Mouse (Mus musculus): Measurements from ENCODE around the gene Card11. TPM values are rescaled to one million over a fixed set of nuclear protein-coding genes. Genes with fewer than 3 reads are reported as not detected.

Gene Card11
- polyA plus RNA-seq, 1 experiment from 2014 or later = 0.18 TPM

DNA sequence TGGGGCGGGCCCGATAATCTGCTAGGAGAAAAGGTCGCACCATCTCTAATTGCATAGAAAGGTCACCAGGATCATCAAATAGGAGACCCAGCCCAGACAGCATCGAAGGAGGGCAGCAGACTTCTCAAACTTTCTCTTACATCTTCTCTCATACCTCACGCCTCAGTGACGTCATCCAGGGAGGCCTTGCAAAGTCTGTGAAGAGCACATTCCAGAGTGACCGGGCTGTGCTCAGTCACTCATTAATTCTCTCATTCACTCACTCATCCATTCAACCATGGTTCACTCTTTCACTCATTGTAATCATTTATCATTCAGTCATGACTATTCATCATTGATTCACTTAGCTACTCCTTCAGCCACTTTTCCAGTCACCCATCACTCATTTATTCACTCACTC lies 63.6 kb downstream of the Card11 start:
- H3K4me3 ChIP-seq (ENCODE audit: control insufficient read depth in 1 of 2, insufficient read depth in 1 of 2, low read depth in 1 of 2, low read length in 2 of 2) = no peak overlapping the region
- no peaks in the 10 kb centered on the region for H3K27me3 ChIP-seq (ENCODE audit: control insufficient read depth, insufficient read depth, low read length)
- H3K9ac ChIP-seq (ENCODE audit: low read length) = no peak overlapping the region
- H3K4me1 ChIP-seq (ENCODE audit: control insufficient read depth in 2 of 2, insufficient read depth in 2 of 2, low read length in 2 of 2) = no peaks in the 10 kb centered on the region; a peak in 1 of 4 replicates
- no peak overlapping the region for H3K27ac ChIP-seq (replicated peaks in 1 of 2; ENCODE audit: control insufficient read depth in 1 of 2, insufficient read depth in 1 of 2, low read depth in 2 of 2, low read length in 2 of 2)
- WGBS = 76% methylated on average over 7 of the region's 7 CpGs
- no peaks in the 10 kb centered on the region for H3K36me3 ChIP-seq (ENCODE audit: control insufficient read depth, insufficient read depth, low read length)
- no peak overlapping the region for H3K4me2 ChIP-seq (ENCODE audit: low read length)
- ATAC-seq (ENCODE audit: insufficient number of reproducible peaks, insufficient read depth, low FRiP score, low read depth) = no peak
- no peaks in the 10 kb centered on the region for H3K9me3 ChIP-seq (ENCODE audit: control insufficient read depth, low read length)

DNA sequence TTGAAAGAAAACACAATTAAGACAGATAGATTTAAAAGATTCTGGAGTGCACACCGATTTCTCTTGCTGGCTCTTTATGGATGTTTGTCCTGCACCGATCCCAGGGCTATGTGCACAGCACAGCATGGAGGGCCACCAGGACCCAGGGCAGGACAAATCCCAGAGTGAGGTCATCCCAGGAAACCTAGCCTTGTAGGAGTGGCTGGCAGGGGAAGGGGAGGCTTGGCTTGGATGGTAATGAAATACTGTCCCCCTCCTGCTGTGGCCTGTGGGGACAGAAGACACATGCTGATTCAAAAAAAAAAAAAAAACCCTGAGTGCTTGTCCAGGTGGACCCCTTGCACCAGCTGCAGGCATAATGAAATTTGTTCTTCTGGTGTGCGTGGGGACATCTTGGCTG lies 64.5 kb downstream of the Card11 start:
- Histone ChIP-seq H3K4me3 (ENCODE audit: control insufficient read depth in 1 of 2, insufficient read depth in 1 of 2, low read depth in 1 of 2, low read length in 2 of 2) (no peak overlapping the region), H3K9ac (ENCODE audit: low read length) (no peak overlapping the region), H3K27me3 (ENCODE audit: control insufficient read depth, insufficient read depth, low read length) (no peaks in the 10 kb centered on the region), H3K4me2 (ENCODE audit: low read length) (no peak overlapping the region), H3K9me3 (ENCODE audit: control insufficient read depth, low read length) (no peaks in the 10 kb centered on the region), H3K27ac (replicated peaks in 1 of 2; ENCODE audit: control insufficient read depth in 1 of 2, insufficient read depth in 1 of 2, low read depth in 2 of 2, low read length in 2 of 2) (no peak overlapping the region), H3K36me3 (ENCODE audit: control insufficient read depth, insufficient read depth, low read length) (no peaks in the 10 kb centered on the region), H3K4me1 (ENCODE audit: control insufficient read depth in 2 of 2, insufficient read depth in 2 of 2, low read length in 2 of 2) (no peaks in the 10 kb centered on the region; a peak in 1 of 4 replicates)
- 83% methylated on average over 3 of the region's 3 CpGs for WGBS
- ATAC-seq (ENCODE audit: insufficient number of reproducible peaks, insufficient read depth, low FRiP score, low read depth) = no peak

DNA sequence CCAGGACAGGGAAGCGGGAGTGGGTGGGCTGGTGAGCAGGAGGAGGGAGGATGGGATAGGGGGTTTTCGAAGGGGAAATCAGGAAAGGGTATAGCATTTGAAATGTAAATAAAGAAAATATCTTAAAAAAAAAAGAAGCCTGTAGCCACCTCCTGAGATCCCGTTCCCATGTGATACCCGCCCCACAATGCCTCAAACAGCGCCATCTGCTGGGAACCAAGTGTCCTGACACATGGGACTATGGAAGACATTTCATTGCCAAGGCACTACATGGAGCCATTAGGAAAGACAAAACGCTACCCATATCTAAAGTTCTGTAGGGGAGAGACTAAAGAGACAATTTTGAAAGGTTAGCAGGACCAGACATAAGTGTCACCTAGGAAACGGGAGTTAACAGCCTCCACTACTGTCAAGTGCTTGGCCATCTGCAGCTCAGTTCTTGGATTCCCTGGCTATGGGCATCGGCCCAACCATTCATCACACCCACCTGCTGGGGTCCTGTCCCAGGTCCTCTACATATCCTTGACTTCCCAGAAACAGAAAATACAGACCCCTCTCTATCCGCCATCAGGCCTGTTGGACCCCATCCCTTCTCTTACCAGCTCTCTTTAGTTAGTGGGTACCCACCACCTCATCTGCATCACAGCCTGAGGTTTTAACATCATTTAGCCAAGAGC lies 65.6 kb downstream of the Card11 start:
- Histone ChIP-seq H3K36me3 (ENCODE audit: control insufficient read depth, insufficient read depth, low read length) (no peaks in the 10 kb centered on the region), H3K27me3 (ENCODE audit: control insufficient read depth, insufficient read depth, low read length) (no peaks in the 10 kb centered on the region), H3K4me1 (ENCODE audit: control insufficient read depth in 2 of 2, insufficient read depth in 2 of 2, low read length in 2 of 2) (no peaks in the 10 kb centered on the region; a peak in 1 of 4 replicates), H3K9me3 (ENCODE audit: control insufficient read depth, low read length) (no peaks in the 10 kb centered on the region), H3K9ac (ENCODE audit: low read length) (no peak overlapping the region), H3K4me2 (ENCODE audit: low read length) (no peak overlapping the region), H3K4me3 (ENCODE audit: control insufficient read depth in 1 of 2, insufficient read depth in 1 of 2, low read depth in 1 of 2, low read length in 2 of 2) (no peak overlapping the region), H3K27ac (replicated peaks in 1 of 2; ENCODE audit: control insufficient read depth in 1 of 2, insufficient read depth in 1 of 2, low read depth in 2 of 2, low read length in 2 of 2) (no peak overlapping the region)
- ATAC-seq (ENCODE audit: insufficient number of reproducible peaks, insufficient read depth, low FRiP score, low read depth) = no peak
- WGBS = 76% methylated on average over 9 of the region's 9 CpGs

DNA sequence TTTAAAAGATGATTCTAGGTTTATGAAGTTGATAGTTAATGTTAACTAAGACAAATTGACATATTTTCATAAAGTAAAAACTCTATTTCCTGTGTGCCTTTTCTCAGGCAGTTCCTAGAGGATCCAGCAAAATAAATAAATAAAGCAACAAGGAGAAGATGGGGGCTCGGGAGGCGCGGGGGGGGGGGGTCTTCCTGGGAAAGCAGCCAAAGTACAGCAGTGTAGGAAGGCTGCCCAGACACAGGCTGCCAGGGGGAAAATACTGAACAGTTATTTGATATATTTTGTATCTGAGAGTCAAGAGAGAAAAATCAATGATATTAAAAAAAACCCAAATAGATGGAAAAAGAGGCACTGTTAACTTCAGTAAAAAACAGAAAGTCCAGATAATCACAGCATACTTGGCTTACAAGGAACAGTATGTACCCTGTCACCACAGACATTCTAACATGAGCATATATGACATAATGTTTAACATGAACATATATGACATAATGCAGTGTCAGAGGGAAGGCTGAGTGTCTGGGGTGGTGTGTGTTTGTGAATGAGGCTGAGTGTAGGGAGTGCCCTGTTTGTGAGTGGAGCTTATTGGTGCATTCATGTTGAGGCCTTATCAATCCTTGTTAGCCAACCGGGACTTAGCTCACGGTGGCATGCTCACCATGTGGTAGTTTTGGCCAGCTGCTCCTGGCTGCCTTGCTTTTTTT lies 68.7 kb downstream of the Card11 start:
- Histone ChIP-seq H3K27me3 (ENCODE audit: control insufficient read depth, insufficient read depth, low read length) (no peaks in the 10 kb centered on the region), H3K36me3 (ENCODE audit: control insufficient read depth, insufficient read depth, low read length) (no peaks in the 10 kb centered on the region), H3K9me3 (ENCODE audit: control insufficient read depth, low read length) (no peaks in the 10 kb centered on the region), H3K4me2 (ENCODE audit: low read length) (no peak overlapping the region), H3K4me1 (ENCODE audit: control insufficient read depth in 2 of 2, insufficient read depth in 2 of 2, low read length in 2 of 2) (no peaks in the 10 kb centered on the region; a peak in 1 of 4 replicates), H3K4me3 (ENCODE audit: control insufficient read depth in 1 of 2, insufficient read depth in 1 of 2, low read depth in 1 of 2, low read length in 2 of 2) (no peak overlapping the region), H3K27ac (replicated peaks in 1 of 2; ENCODE audit: control insufficient read depth in 1 of 2, insufficient read depth in 1 of 2, low read depth in 2 of 2, low read length in 2 of 2) (no peak overlapping the region), H3K9ac (ENCODE audit: low read length) (no peak overlapping the region)
- 31% methylated on average over 5 of the region's 5 CpGs for WGBS
- ATAC-seq (ENCODE audit: insufficient number of reproducible peaks, insufficient read depth, low FRiP score, low read depth) = no peak

DNA sequence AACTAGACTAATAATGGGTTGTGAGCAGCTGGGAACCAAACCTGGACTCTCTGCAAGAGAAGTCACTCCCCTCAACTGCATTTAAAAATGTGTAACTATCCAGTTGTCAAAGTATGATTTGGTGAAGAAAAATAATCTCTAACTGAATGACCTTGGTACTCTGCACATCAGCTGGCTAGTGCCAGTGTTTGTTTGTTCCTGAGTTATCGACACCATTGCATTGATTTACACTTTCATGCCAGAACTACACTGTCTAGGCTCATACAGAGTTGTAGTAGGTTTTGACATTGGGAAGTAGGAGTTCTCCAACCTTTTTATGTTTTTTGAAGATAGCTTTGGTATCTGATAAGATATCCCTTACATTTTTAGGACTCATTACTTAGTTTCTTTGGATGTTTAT lies 81.9 kb downstream of the Card11 start:
- WGBS = 89% methylated on average over 1 of the region's 1 CpGs
- Histone ChIP-seq H3K4me2 (ENCODE audit: low read length) (no peak overlapping the region), H3K9ac (ENCODE audit: low read length) (no peak overlapping the region), H3K4me1 (ENCODE audit: control insufficient read depth in 2 of 2, insufficient read depth in 2 of 2, low read length in 2 of 2) (no peaks in the 10 kb centered on the region), H3K27ac (replicated peaks in 1 of 2; ENCODE audit: control insufficient read depth in 1 of 2, insufficient read depth in 1 of 2, low read depth in 2 of 2, low read length in 2 of 2) (no peak overlapping the region), H3K27me3 (ENCODE audit: control insufficient read depth, insufficient read depth, low read length) (no peaks in the 10 kb centered on the region), H3K36me3 (ENCODE audit: control insufficient read depth, insufficient read depth, low read length) (no peaks in the 10 kb centered on the region), H3K4me3 (ENCODE audit: control insufficient read depth in 1 of 2, insufficient read depth in 1 of 2, low read depth in 1 of 2, low read length in 2 of 2) (no peak overlapping the region), H3K9me3 (ENCODE audit: control insufficient read depth, low read length) (peaks cover 11% of the 10 kb centered on the region; the same call in 1 of the 2 replicates)
- ATAC-seq (ENCODE audit: insufficient number of reproducible peaks, insufficient read depth, low FRiP score, low read depth) = no peak

DNA sequence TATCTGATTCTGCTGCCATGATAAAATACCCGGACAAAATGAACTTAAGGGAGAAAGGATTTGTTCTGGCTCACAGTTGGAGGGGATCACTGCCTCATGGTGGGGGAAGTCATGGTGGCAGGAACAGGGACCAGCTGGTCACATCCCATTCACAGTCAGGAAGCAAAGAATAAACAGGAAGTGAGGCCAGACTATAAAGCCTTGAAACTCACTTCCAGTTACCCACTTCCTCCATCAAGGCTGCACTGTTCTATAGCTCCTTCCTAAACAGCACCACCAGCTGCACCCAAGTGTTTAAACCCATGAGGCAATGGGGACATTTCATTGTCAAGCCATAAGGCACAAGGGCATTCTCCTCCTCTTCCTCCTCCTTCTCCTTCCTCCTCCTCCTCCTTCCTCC lies 82.6 kb downstream of the Card11 start:
- Histone ChIP-seq H3K36me3 (ENCODE audit: control insufficient read depth, insufficient read depth, low read length) (no peaks in the 10 kb centered on the region), H3K27ac (replicated peaks in 1 of 2; ENCODE audit: control insufficient read depth in 1 of 2, insufficient read depth in 1 of 2, low read depth in 2 of 2, low read length in 2 of 2) (no peak overlapping the region), H3K27me3 (ENCODE audit: control insufficient read depth, insufficient read depth, low read length) (no peaks in the 10 kb centered on the region), H3K9me3 (ENCODE audit: control insufficient read depth, low read length) (peaks cover 11% of the 10 kb centered on the region; the same call in 1 of the 2 replicates), H3K4me2 (ENCODE audit: low read length) (no peak overlapping the region), H3K9ac (ENCODE audit: low read length) (no peak overlapping the region), H3K4me3 (ENCODE audit: control insufficient read depth in 1 of 2, insufficient read depth in 1 of 2, low read depth in 1 of 2, low read length in 2 of 2) (no peak overlapping the region), H3K4me1 (ENCODE audit: control insufficient read depth in 2 of 2, insufficient read depth in 2 of 2, low read length in 2 of 2) (no peaks in the 10 kb centered on the region)
- 95% methylated on average over 1 of the region's 1 CpGs for WGBS
- no peak for ATAC-seq (ENCODE audit: insufficient number of reproducible peaks, insufficient read depth, low FRiP score, low read depth)

DNA sequence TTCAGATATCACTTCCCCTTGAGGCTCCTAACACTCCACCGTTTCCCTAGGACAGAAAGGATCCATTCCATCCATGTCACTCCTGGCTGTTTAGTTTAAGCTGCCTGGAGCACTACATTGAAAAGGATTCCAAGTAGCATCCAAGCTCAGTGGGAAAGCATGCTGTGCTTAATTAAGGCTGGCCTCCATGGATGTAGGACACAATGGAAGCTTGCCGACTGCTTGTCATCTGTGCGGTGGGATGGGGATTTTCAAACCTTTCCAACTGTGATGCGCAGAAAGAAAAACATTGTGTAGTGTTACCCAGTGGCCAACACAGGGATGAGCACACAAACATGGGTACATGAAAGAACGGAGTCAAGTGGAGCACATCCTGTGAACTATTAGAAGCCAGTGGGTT lies 89.5 kb downstream of the Card11 start:
- H3K27ac ChIP-seq (replicated peaks in 1 of 2; ENCODE audit: control insufficient read depth in 1 of 2, insufficient read depth in 1 of 2, low read depth in 2 of 2, low read length in 2 of 2) = no peak overlapping the region
- H3K9me3 ChIP-seq (ENCODE audit: control insufficient read depth, low read length) = peaks cover 8% of the 10 kb centered on the region
- WGBS = 91% methylated on average over 5 of the region's 5 CpGs
- no peaks in the 10 kb centered on the region for H3K4me1 ChIP-seq (ENCODE audit: control insufficient read depth in 2 of 2, insufficient read depth in 2 of 2, low read length in 2 of 2)
- H3K9ac ChIP-seq (ENCODE audit: low read length) = no peak overlapping the region
- no peak for ATAC-seq (ENCODE audit: insufficient number of reproducible peaks, insufficient read depth, low FRiP score, low read depth)
- no peak overlapping the region for H3K4me3 ChIP-seq (ENCODE audit: control insufficient read depth in 1 of 2, insufficient read depth in 1 of 2, low read depth in 1 of 2, low read length in 2 of 2)
- no peak overlapping the region for H3K4me2 ChIP-seq (ENCODE audit: low read length)
- H3K36me3 ChIP-seq (ENCODE audit: control insufficient read depth, insufficient read depth, low read length) = no peaks in the 10 kb centered on the region
- H3K27me3 ChIP-seq (ENCODE audit: control insufficient read depth, insufficient read depth, low read length) = no peaks in the 10 kb centered on the region

Data from heart, embryonic 14.5 days (tissue).